Mouse (Mus musculus) heart, adult 8-10 months (tissue): ENCODE results near the gene Chrd. TPM values are rescaled to one million over a fixed set of nuclear protein-coding genes. Genes with fewer than 3 reads are reported as not detected.

Experiments used
- DNase-seq: peaks from one replicate; pipeline ENCODE4 v3.0.0; 2022; ENCODE audit warnings: low spot score
- total RNA-seq, 4 experiments: library from RNA; stranded (reverse); gene quantifications; 2 replicates each; pipeline ENCODE4 v1.2.4; 2022

Gene Chrd
- 1 to 10 TPM; 1.4 to 3.3 (median 2.9) TPM for total RNA-seq

GRCm38 (mm10) chr16:20732925-20733730 is at the start of gene Chrd:
Gene Chrd, plus strand, starts transcription at chr16:20733127.
- no peak for DNase-seq

- DNase-seq, result no peak
Observed at GRCm38 (mm10) chr16:20690774-20691173, 42.2 kb upstream of the Chrd start.

DNA sequence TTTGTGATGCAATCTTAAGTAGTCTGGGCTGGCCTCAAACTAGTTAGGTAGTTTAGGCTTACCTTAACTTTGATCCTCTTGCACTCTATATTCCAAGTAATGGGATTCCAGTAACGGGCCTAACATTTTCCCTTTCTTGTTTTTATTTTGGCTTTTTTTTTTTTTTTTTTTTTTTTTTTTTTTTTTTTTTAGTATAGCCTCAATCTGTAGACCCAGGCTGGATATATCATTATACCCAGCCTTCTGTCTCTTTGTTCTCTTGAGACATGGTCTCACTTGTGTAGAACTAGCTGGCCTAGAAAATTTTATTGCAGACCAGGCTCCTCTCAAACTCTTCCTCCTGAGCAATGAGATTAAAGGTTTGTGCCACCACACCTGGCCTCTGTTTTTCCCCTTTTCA is 41.3 kb upstream of the Chrd start:
- no peak for DNase-seq

DNA sequence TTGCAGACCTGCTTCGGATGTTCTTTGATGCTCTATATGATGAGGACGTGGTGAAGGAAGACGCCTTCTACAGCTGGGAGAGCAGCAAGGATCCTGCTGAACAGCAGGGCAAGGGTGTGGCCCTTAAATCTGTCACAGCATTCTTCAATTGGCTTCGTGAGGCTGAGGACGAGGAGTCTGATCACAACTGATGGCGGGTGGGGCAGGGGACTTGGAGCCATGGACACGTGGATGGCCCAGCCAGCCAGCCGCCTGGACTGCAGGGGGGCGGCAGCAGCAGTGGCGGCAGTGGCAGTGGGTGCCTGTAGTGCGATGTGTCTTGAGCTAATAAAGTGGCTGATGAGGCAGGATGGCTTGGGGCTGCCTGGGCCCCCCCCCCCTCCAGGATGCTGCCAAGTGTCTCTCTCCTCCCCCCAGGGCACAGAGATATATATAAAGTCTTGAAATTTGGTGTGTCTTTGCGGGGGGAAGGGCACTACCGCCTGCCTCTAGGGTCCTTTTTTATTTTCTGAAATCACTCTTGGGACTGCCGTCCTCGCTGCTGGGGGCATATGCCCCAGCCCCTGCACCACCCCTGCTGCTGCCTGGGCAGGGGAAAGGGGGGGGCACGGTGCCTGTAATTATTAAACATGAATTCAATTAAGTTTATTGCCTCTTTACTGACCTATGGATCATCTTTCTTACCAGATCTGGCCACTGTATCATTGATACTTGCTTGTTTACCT is 40.5 kb upstream of the Chrd start:
- DNase-seq, result no peak

GRCm38 (mm10) chr16:20693111-20693701 is 39.7 kb upstream of the Chrd start, which contains the start of gene Fam131a:
Gene Fam131a, plus strand, starts transcription at chr16:20693241.
- peak; percentile 91 for DNase-seq

- peak; percentile 66 for DNase-seq
Observed at GRCm38 (mm10) chr16:20694781-20695180, 38.1 kb upstream of the Chrd start.

GRCm38 (mm10) chr16:20695622-20696323 is 37.2 kb upstream of the Chrd start:
- peak; percentile 87 for DNase-seq

GRCm38 (mm10) chr16:20699266-20699665 is 33.7 kb upstream of the Chrd start:
- no peak for DNase-seq

GRCm38 (mm10) chr16:20700036-20700435 is 32.9 kb upstream of the Chrd start:
- DNase-seq, result no peak

DNA sequence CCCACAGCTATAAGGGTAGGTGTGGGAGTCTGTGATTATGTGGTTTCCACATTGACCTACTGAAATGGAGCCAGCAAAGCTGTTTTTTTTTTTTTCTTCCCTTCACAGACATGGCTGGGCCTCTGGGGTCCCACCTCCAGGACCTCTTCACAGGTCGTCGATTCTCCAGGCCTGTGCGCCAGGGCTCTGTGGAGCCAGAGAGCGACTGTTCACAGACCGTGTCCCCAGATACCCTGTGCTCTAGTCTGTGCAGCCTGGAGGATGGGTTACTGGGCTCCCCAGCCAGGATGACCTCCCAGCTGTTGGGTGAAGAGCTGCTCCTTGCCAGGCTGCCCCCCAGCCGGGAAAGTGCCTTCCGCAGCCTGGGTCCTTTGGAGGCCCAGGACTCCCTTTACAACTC is 31.6 kb upstream of the Chrd start:
- no peak for DNase-seq

DNA sequence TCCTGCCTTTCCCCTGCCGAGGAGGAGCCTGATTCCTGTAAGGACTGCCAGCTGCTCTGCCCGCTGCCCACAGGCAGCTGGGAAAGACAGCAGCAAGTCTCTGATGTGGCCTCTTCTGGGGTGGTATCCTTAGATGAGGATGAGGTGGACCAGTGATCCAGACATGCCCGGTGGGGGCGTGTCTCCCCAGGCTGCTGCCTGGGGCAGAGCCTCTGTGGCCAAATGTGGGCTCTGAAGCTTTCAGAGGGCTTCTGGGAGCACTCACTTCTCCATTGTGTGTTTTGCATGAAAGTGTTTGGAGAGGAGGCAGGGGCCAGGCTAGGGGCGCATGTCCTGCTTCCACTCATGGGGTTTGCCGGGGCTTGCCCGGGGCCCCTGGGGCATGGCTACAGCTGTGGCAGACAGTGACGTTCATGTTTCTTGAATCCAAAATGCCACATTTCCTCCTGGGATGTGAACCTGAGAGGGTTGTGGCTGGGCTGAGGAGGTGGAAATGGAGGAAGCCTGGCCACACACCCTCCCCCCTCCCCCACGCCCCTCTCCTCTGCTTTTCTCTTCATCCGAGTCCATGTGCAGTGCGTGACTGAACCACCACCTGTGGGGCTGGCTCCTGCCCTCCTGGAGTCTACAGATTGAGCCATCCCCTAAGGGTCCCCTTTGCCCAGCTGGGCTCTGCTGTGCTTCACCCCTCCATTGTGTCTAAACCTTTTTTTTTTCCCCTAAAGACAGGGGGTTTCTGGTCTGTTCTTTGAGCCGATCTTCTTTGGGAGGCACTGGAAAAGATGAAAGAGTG is 31.0 kb upstream of the Chrd start:
- DNase-seq, result no peak

- peak; percentile 52 for DNase-seq
Observed at GRCm38 (mm10) chr16:20702522-20702893, 30.4 kb upstream of the Chrd start.

- no peak for DNase-seq
Observed at GRCm38 (mm10) chr16:20703071-20703470, 29.9 kb upstream of the Chrd start.

- DNase-seq, result no peak
Observed at GRCm38 (mm10) chr16:20703699-20704400, 29.1 kb upstream of the Chrd start.

GRCm38 (mm10) chr16:20705786-20706185 is 27.1 kb upstream of the Chrd start:
- no peak for DNase-seq

DNA sequence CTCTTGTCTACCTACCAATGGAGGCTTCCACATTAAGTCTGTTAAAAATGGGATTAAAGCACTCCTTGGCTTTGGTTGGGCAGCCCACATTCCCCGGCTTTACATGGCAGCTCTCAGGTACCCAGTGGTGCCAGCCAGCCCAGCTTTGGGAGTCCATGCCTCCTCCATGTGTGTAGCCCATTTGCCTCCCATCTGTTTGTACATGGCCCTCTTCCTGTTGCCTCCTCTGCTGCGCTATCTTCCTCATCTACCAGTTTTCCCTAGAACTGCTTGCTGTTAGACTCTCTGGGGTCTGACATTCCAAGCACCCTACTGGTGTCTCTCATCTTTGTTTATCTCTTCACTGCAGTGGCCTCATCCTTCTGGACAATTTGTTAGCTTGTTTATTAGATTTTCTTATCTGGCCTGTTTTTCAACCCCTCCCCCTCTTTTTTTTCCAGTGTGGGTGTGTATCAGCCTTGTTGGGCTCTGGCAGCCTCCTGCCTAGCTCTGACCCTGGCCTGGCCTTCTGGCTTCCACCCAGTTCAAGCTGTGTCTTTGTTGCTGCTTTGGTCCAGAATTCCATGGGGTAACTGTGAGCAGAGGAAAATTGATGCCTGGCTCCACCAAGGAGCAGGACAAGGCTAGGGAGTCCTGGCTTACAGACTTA is 26.4 kb upstream of the Chrd start:
- no peak for DNase-seq

GRCm38 (mm10) chr16:20708220-20708938 is 24.5 kb upstream of the Chrd start:
- no peak for DNase-seq

GRCm38 (mm10) chr16:20708939-20709734 is 23.8 kb upstream of the Chrd start:
- DNase-seq, result no peak
